Mouse (Mus musculus) heart, embryonic 14.5 days (tissue): ENCODE measurements at regions not wholly inside any gene's neighbourhood (a gene's known extent, or its start where the extent isn't known, plus 50 kb on each side); places are given as distances from the start of the nearest gene placed in this dataset.

ENCODE experiments used
- ATAC-seq: fragments of 200-750 bp; cut with Nextera tagmentation; 2 replicates; pipeline ENCODE4 v1.8.0; 2017; ENCODE audit warnings: low read depth, moderate TSS enrichment; ENCODE audit not compliant: insufficient number of reproducible peaks, insufficient read depth, low FRiP score
- H3K27ac ChIP-seq, 2 experiments: fragments of 200-500 bp in 1 of 2; fragments of 300-500 bp in 1 of 2; sonication (generic) in 1 of 2; replicated peaks in 1 of 2; 2 replicates each; pipeline ENCODE4 v1.5.1; 2012 to 2014; ENCODE audit warnings: low read depth in 2 of 2, low read length in 2 of 2, control low read depth in 1 of 2, mild to moderate bottlenecking in 1 of 2, mixed read lengths in 1 of 2; ENCODE audit not compliant: control insufficient read depth in 1 of 2, insufficient read depth in 1 of 2
- H3K27me3 ChIP-seq: fragments of 300-500 bp; sonication (generic); 2 replicates; pipeline ENCODE4 v1.6.1; 2014; ENCODE audit warnings: mild to moderate bottlenecking, low read length, control low read depth; ENCODE audit not compliant: control insufficient read depth, insufficient read depth
- H3K36me3 ChIP-seq: fragments of 300-500 bp; sonication (generic); 2 replicates; pipeline ENCODE4 v1.6.1; 2014; ENCODE audit warnings: mild to moderate bottlenecking, control low read depth, low read length, mixed read lengths; ENCODE audit not compliant: control insufficient read depth, insufficient read depth
- H3K4me1 ChIP-seq, 2 experiments: fragments of 200-500 bp in 1 of 2; fragments of 300-500 bp in 1 of 2; sonication (generic) in 1 of 2; 2 replicates each; pipeline ENCODE4 v1.6.1; 2012 to 2014; ENCODE audit warnings: low read length in 2 of 2, control low read depth in 1 of 2, mixed read lengths in 1 of 2; ENCODE audit not compliant: control insufficient read depth in 2 of 2, insufficient read depth in 2 of 2
- H3K4me2 ChIP-seq: fragments of 300-500 bp; sonication (generic); 2 replicates; pipeline ENCODE4 v1.6.1; 2014; ENCODE audit warnings: mild to moderate bottlenecking, low read length
- H3K4me3 ChIP-seq, 2 experiments: fragments of 200-500 bp in 1 of 2; fragments of 300-500 bp in 1 of 2; sonication (generic) in 1 of 2; 2 replicates each; pipeline ENCODE4 v1.5.1; 2012 to 2014; ENCODE audit warnings: low read length in 2 of 2, mild to moderate bottlenecking in 2 of 2, control low read depth in 1 of 2, low read depth in 1 of 2, moderate library complexity in 1 of 2; ENCODE audit not compliant: control insufficient read depth in 1 of 2, insufficient read depth in 1 of 2
- H3K9ac ChIP-seq: fragments of 300-500 bp; sonication (generic); 2 replicates; pipeline ENCODE4 v1.6.1; 2014; ENCODE audit warnings: mild to moderate bottlenecking, low read length
- H3K9me3 ChIP-seq: fragments of 300-500 bp; sonication (generic); 2 replicates; pipeline ENCODE4 v1.6.1; 2016; ENCODE audit warnings: low read length, control low read depth; ENCODE audit not compliant: control insufficient read depth
- WGBS: fragments of 180-500 bp; shearing (Covaris S2); extraction: QIAGEN DNeasy Blood & Tissue Kit; methylation state at CpG from one replicate; pipeline ENCODE4 v1.1.7; 2014; 5-methylcytosine and 5-hydroxymethylcytosine counted together

DNA sequence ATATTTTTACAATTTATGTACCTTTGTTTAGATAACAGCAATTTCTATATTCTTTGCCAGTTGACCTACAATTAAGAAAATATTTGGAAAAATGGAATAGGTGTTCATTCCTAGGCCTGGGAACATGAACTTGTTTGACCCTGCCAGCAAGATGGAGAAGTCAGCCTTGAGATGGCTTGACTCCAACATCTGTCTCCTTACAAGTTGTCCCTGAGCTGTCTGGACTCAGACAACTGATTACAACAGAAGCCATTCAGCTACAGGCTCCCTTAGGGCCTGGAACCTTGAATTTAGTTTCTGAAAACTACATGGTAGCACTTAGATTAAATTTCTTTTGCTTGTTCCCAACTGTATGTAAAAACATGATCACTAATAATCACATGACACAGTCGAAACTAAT lies 148.9 kb upstream of the Trim24 start:
- H3K9ac ChIP-seq: no peak overlapping the region
- no peaks in the 10 kb centered on the region for H3K4me1 ChIP-seq
- H3K9me3 ChIP-seq: no peaks in the 10 kb centered on the region
- no peaks in the 10 kb centered on the region for H3K36me3 ChIP-seq
- H3K4me2 ChIP-seq: no peak overlapping the region
- H3K27ac ChIP-seq: no peak overlapping the region
- WGBS: 55% methylated on average over 1 of the region's 1 CpGs
- no peak overlapping the region for H3K4me3 ChIP-seq
- ATAC-seq: no peak
- no peaks in the 10 kb centered on the region for H3K27me3 ChIP-seq

- peak; percentile 47 for ATAC-seq
- Histone ChIP-seq H3K4me1 (no peaks in the 10 kb centered on the region), H3K4me2 (no peak overlapping the region), H3K9me3 (no peaks in the 10 kb centered on the region), H3K4me3 (no peak overlapping the region), H3K27ac (peak overlapping the region; percentile 72 to 75), H3K36me3 (no peaks in the 10 kb centered on the region), H3K9ac (no peak overlapping the region), H3K27me3 (no peaks in the 10 kb centered on the region)
- 22% methylated on average over 4 of the region's 4 CpGs for WGBS
Observed at GRCm38 (mm10) chr6:37723337-37723736, 147.3 kb upstream of the Trim24 start.

- no peaks in the 10 kb centered on the region for H3K27me3 ChIP-seq
- no peak overlapping the region for H3K4me3 ChIP-seq
- H3K9ac ChIP-seq: no peak overlapping the region
- H3K4me2 ChIP-seq: no peak overlapping the region
- no peaks in the 10 kb centered on the region for H3K36me3 ChIP-seq
- H3K9me3 ChIP-seq: no peaks in the 10 kb centered on the region
- 90% methylated on average over 5 of the region's 5 CpGs for WGBS
- no peak for ATAC-seq
- peak overlapping the region; percentile 72 to 75; a peak in 3 of 4 replicates for H3K27ac ChIP-seq
- H3K4me1 ChIP-seq: no peaks in the 10 kb centered on the region
Observed at GRCm38 (mm10) chr6:37724240-37724639, 146.4 kb upstream of the Trim24 start.

DNA sequence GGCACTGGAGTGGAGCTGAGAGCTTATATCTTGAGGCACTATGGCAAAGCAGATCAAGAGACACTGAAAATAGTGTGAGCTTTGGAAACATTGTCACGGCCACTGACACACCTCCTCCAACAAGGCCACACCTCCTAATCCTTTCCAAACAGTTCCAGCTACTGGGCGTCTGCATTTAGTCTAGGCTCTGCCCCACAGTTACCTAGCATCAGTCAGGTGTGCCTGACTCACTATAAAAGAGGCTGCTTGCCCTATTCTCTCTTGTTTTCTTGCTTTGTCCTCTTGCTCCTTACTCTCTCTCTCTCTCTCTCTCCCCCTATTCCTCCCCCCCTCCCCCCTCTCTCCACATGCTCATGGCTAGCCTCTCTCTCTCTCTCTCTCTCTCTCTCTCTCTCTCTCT lies 142.0 kb upstream of the Trim24 start:
- no peak overlapping the region for H3K27ac ChIP-seq
- H3K4me2 ChIP-seq: no peak overlapping the region
- 85% methylated on average over 2 of the region's 2 CpGs for WGBS
- peaks cover 5 to 7% of the 10 kb centered on the region in 2 experiments; a peak in 2 of 4 replicates for H3K4me1 ChIP-seq
- no peaks in the 10 kb centered on the region for H3K9me3 ChIP-seq
- H3K4me3 ChIP-seq: no peak overlapping the region
- H3K36me3 ChIP-seq: no peaks in the 10 kb centered on the region
- no peak overlapping the region for H3K9ac ChIP-seq
- no peaks in the 10 kb centered on the region for H3K27me3 ChIP-seq
- ATAC-seq: no peak

DNA sequence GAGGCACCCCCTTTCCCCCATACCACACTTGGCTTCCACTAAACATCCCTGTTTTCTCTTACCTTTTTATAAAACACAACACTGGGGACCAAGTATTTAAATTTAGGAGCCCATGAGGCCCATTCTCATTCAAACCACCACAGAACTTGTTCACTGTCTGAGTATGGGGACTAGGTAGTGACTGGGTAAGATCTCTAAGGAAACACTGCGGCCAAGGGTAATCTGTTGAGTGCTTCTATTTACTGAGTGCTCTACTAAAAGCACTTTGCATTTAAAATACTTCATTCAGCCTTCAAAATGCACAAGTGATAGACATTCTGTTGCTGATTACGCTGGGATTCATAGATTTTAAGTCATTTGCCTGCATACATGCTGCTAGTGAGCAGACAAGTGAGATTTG lies 141.4 kb upstream of the Trim24 start:
- ATAC-seq: no peak
- Histone ChIP-seq H3K27me3 (no peaks in the 10 kb centered on the region), H3K4me2 (no peak overlapping the region), H3K27ac (no peak overlapping the region), H3K4me1 (peaks cover 5 to 7% of the 10 kb centered on the region in 2 experiments; a peak in 2 of 4 replicates), H3K9ac (no peak overlapping the region), H3K36me3 (no peaks in the 10 kb centered on the region), H3K4me3 (no peak overlapping the region), H3K9me3 (no peaks in the 10 kb centered on the region)
- 94% methylated on average over 2 of the region's 2 CpGs for WGBS

- Histone ChIP-seq H3K9me3 (no peaks in the 10 kb centered on the region), H3K27me3 (no peaks in the 10 kb centered on the region), H3K9ac (no peak overlapping the region), H3K27ac (0 out of 4 replicates have a peak overlapping the region, but pooled peaks have one; percentile 8 to 41), H3K4me1 (peaks cover 5 to 7% of the 10 kb centered on the region in 2 experiments; a peak in 2 of 4 replicates), H3K36me3 (no peaks in the 10 kb centered on the region), H3K4me3 (no peak overlapping the region), H3K4me2 (no peak overlapping the region)
- 62% methylated on average over 8 of the region's 8 CpGs for WGBS
- no peak for ATAC-seq
Observed at GRCm38 (mm10) chr6:37730500-37731239, 139.9 kb upstream of the Trim24 start.

DNA sequence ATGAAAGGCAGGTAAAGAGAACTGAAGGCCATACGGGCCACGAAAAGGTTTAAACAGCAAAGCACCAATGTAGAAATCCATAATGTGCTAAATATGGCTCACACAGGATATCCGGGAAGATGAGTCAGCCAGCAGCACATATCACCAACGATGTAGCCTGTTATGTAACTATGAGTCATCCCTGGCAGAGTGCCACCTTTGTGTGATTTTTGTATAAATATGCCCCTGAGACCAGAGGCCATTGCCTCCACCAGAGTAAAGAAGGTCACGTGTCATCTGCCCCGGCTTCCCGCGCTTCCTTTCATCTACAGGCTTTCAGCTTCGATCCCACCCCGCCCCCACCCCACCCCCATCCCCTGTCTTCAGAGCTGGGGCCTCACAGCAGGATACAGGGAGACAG lies 138.2 kb upstream of the Trim24 start:
- H3K9ac ChIP-seq: no peak overlapping the region
- peaks cover 5 to 7% of the 10 kb centered on the region in 2 experiments; a peak in 2 of 4 replicates for H3K4me1 ChIP-seq
- peak overlapping the region; percentile 14 to 55; a peak in 1 of 4 replicates for H3K27ac ChIP-seq
- H3K4me3 ChIP-seq: no peak overlapping the region
- peak overlapping the region; percentile 25 for H3K4me2 ChIP-seq
- no peaks in the 10 kb centered on the region for H3K36me3 ChIP-seq
- no peaks in the 10 kb centered on the region for H3K9me3 ChIP-seq
- no peaks in the 10 kb centered on the region for H3K27me3 ChIP-seq
- ATAC-seq: no peak
- WGBS: 22% methylated on average over 10 of the region's 10 CpGs
